Mouse (Mus musculus): ENCODE results near the gene Gm10401. TPM values are rescaled to one million over a fixed set of nuclear protein-coding genes. Genes with fewer than 3 reads are reported as not detected.

Gm10401 gene
- 10.3 and 10.8 TPM in 2 replicates for polyA plus RNA-seq (2021; fragmentation: Nextera tagmentation)
- long read RNA-seq, experiment 1 = 0 reads
- long read RNA-seq, experiment 2 = 0 reads

DNA sequence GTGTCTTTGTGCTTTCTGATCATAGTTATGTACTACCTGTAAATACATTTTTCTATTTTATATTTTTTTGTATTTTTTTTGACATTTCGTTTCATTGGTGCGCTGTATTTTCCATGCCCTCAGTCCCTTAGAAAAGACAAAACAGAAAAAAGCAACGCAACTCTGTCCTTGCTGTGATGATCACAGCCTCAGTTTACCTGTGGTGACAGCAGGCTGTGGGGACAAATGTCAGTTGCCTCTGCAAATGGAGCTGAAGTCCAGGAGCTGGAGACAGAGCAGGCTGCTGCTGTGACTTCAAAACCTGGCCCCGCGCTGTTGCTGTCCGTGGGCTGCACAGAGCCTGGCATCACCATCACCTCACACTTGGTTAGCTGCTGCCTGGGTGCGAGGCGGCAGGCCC lies at the start of gene Gm10401:
TSS of gene Gm10401 (minus strand) at position 101 of the 400 bp plus-strand sequence.

DNA sequence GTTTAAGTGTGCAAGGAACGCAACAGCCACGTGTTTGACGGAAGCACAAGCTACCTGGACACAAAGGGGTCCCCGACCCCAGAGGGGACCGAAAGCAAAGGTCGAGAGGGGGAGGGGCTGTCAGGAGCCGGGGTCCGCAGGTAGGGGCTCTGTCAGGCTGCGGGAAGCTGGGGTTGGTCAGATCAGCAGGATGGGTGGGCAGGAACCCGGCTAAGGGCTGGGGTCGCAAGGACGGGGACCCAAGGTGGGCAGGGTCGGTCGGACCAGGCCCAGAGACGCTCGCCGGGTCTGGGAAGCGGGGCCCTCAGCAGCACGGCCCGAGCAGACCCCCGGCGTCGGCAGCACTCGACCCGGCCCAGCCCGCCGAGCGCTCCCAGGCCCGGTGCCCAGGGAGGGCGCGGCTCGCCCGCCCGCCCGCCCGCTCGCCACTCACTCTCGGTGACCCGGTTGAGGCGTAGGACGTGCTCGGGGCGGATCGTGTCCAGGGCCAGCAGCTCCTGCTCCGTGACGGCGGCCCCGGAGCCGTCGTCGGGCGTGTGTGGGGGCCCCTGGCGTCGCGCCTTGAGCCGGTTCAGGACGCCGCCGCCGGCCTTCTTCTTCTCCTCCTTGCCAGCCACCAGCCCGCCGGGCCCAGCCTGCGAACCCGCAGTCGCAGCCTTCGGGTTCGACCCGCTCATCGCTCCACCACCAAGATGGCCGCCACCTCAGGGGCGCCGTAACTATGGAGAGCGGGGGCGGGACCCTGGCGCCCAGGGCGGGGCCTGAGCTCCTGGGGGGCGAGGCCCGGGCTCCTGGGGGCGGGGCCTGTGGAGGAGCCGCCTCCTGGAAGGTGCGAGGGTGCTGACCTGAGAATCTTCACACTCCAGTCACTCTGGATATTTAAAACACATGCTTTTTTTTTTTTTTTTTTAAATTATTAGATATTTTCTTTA lies 36.4 kb upstream of the Gm10401 start, which contains the start of gene Unc119b:
TSS of gene Unc119b (minus strand) at position 742 of the 932 bp plus-strand sequence.

DNA sequence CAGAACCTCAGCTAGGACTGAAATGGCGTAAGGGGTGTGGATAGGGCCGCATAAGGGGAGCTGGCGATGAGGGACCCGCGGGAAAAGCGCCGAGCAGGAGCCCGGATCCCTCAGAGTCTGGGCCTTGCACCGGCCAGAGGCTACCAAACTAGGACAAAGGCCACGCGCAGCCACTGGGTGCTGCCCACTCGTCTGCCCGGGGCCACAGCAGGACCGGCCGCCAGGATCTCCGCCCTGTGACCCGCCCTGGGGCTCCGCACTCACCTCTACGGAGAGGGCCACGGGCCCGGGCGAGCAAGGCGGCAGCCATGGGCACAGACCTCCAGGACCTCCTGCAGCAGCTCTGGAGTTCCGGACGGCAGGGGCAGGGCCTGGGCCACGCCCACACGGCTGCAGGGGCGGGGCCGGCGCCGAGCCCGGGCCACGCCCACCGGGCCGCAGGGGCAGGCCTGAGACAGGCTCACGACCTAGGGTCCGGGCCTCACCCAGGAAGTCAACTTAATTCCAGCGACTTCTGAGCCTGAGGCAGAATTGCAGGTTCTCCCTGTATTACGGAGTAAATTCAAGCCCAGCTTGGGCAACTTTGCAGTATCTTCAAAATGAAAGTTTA lies 21.0 kb upstream of the Gm10401 start, which contains the start of gene Acads:
TSS of gene Acads (minus strand) at position 386 of the 610 bp plus-strand sequence.

Other genes with a start within 250 kb of the Gm10401 start
- gene 4930519G04Rik, start 244.6 kb downstream of the Gm10401 start, polyA plus RNA-seq (2021; fragmentation: Nextera tagmentation) = not detected in 2 replicates
- gene Gm9936, start 239.6 kb downstream of the Gm10401 start, polyA plus RNA-seq (2021; fragmentation: Nextera tagmentation) = 0.10 and 0.14 TPM in 2 replicates
- gene Oasl2, start 201.4 kb downstream of the Gm10401 start, polyA plus RNA-seq (2021; fragmentation: Nextera tagmentation) = 2.0 and 5.7 TPM in 2 replicates
- 0.20 and 0.39 TPM in 2 replicates for gene Oasl1, start 175.1 kb downstream of the Gm10401 start, polyA plus RNA-seq (2021; fragmentation: Nextera tagmentation)
- gene 2210016L21Rik, start 156.1 kb downstream of the Gm10401 start, polyA plus RNA-seq (2021; fragmentation: Nextera tagmentation) = 222 and 238 TPM in 2 replicates
- 0.04 TPM in 1 of 2 replicates, not detected in the other for gene Hnf1a, start 127.2 kb downstream of the Gm10401 start, polyA plus RNA-seq (2021; fragmentation: Nextera tagmentation)
- gene Sppl3, start 87.2 kb downstream of the Gm10401 start, polyA plus RNA-seq (2021; fragmentation: Nextera tagmentation) = 7.9 and 8.7 TPM in 2 replicates
- gene Acads, start 21.1 kb upstream of the Gm10401 start, polyA plus RNA-seq (2021; fragmentation: Nextera tagmentation) = 4.2 and 4.3 TPM in 2 replicates
- gene Unc119b, start 36.7 kb upstream of the Gm10401 start, polyA plus RNA-seq (2021; fragmentation: Nextera tagmentation) = 17.7 and 19.2 TPM in 2 replicates
- gene Mlec, start 59.9 kb upstream of the Gm10401 start, polyA plus RNA-seq (2021; fragmentation: Nextera tagmentation) = 20.8 and 25.1 TPM in 2 replicates
- gene Cabp1, start 96.1 kb upstream of the Gm10401 start, polyA plus RNA-seq (2021; fragmentation: Nextera tagmentation) = 8.6 and 9.8 TPM in 2 replicates
- 325 and 335 TPM in 2 replicates for gene Pop5, start 137.5 kb upstream of the Gm10401 start, polyA plus RNA-seq (2021; fragmentation: Nextera tagmentation)
- 49.6 and 52.5 TPM in 2 replicates for gene Rnf10, start 174.6 kb upstream of the Gm10401 start, polyA plus RNA-seq (2021; fragmentation: Nextera tagmentation)
- 61.2 and 63.5 TPM in 2 replicates for gene Coq5, start 181.4 kb upstream of the Gm10401 start, polyA plus RNA-seq (2021; fragmentation: Nextera tagmentation)
- 357 and 367 TPM in 2 replicates for gene Dynll1, start 202.7 kb upstream of the Gm10401 start, polyA plus RNA-seq (2021; fragmentation: Nextera tagmentation)
- 32.8 and 35.5 TPM in 2 replicates for gene Srsf9, start 228.9 kb upstream of the Gm10401 start, polyA plus RNA-seq (2021; fragmentation: Nextera tagmentation)
- 19.3 and 21.7 TPM in 2 replicates for gene Gatc, start 242.9 kb upstream of the Gm10401 start, polyA plus RNA-seq (2021; fragmentation: Nextera tagmentation)
- 45.2 and 46.4 TPM in 2 replicates for gene Triap1, start 242.9 kb upstream of the Gm10401 start, polyA plus RNA-seq (2021; fragmentation: Nextera tagmentation)

Data from layer of hippocampus, adult 6 months (tissue).